Mouse (Mus musculus) embryonic fibroblast, embryonic 13.5 days (primary cell): ENCODE data around the gene Ntrk3.

Source experiments
- CTCF ChIP-seq: IDR thresholded peaks from 2 replicates; pipeline ENCODE4 v1.5.1; 2011; ENCODE audit warnings: mild to moderate bottlenecking, control low read depth, low read length, moderate library complexity, borderline replicate concordance; ENCODE audit not compliant: insufficient read depth
- POLR2A ChIP-seq: IDR thresholded peaks from 2 replicates; pipeline ENCODE4 v1.6.1; 2011; ENCODE audit warnings: low read depth, mild to moderate bottlenecking, control low read depth, low read length, moderate library complexity

GRCm38 (mm10) chr7:78782639-78783581, 45.1 kb upstream of the Ntrk3 start, which contains the start of the genes Mrps11 and Mrpl46:
- TF ChIP-seq CTCF (no peak), POLR2A (peak; percentile 82)
